Mouse (Mus musculus) stomach, embryonic 16.5 days (tissue): ENCODE measurements around the gene Ms4a4b. TPM values are rescaled to one million over a fixed set of nuclear protein-coding genes. Genes with fewer than 3 reads are reported as not detected.
"Not testable (repeated sequence)": the region's sequence is repeated elsewhere in the genome, so short reads cannot be mapped to it uniquely, and the experiment has no call there.

Source experiments
- ATAC-seq: fragments of 200-750 bp; cut with Nextera tagmentation; 2 replicates; pipeline ENCODE4 v1.8.0; 2017; ENCODE audit warnings: moderate number of reproducible peaks, moderate TSS enrichment; ENCODE audit not compliant: insufficient read depth, low FRiP score
- H3K27ac ChIP-seq: fragments of 300-500 bp; sonication (generic); 2 replicates; pipeline ENCODE4 v1.5.1; 2014; ENCODE audit warnings: low read length
- H3K27me3 ChIP-seq: fragments of 300-500 bp; sonication (generic); 2 replicates; pipeline ENCODE4 v1.6.1; 2014; ENCODE audit warnings: low read length, control low read depth, mixed read lengths; ENCODE audit not compliant: control insufficient read depth, insufficient read depth
- H3K36me3 ChIP-seq: fragments of 300-500 bp; sonication (generic); 2 replicates; pipeline ENCODE4 v1.6.1; 2014; ENCODE audit warnings: low read length; ENCODE audit not compliant: control insufficient read depth, insufficient read depth
- H3K4me1 ChIP-seq: fragments of 300-500 bp; sonication (generic); 2 replicates; pipeline ENCODE4 v1.6.1; 2014; ENCODE audit warnings: low read length, control low read depth, mixed read lengths; ENCODE audit not compliant: control insufficient read depth, insufficient read depth
- H3K4me2 ChIP-seq: fragments of 300-500 bp; sonication (generic); 2 replicates; pipeline ENCODE4 v1.6.1; 2014; ENCODE audit warnings: low read depth, low read length, mixed read lengths
- H3K4me3 ChIP-seq: fragments of 300-500 bp; sonication (generic); replicated peaks from 2 replicates; pipeline ENCODE4 v1.5.1; 2014; ENCODE audit warnings: mild to moderate bottlenecking, low read length
- H3K9ac ChIP-seq: fragments of 300-500 bp; sonication (generic); 2 replicates; pipeline ENCODE4 v1.6.1; 2014; ENCODE audit warnings: low read length
- H3K9me3 ChIP-seq: fragments of 300-500 bp; sonication (generic); replicated peaks from 2 replicates; pipeline ENCODE4 v1.6.1; 2016; ENCODE audit warnings: low read length, control low read depth; ENCODE audit not compliant: control insufficient read depth
- WGBS: fragments of 180-500 bp; shearing (Covaris S2); extraction: QIAGEN DNeasy Blood & Tissue Kit; methylation state at CpG from one replicate; pipeline ENCODE4 v1.1.7; 2014; 5-methylcytosine and 5-hydroxymethylcytosine counted together
- polyA plus RNA-seq: library from polyadenylated mRNA; unstranded; fragments of >200 nt; fragmentation: Nextera tagmentation; extraction: Ambion mirVana; gene quantifications from 2 replicates; pipeline ENCODE4 v1.2.1, GENCODE M21; 2015

Gene Ms4a4b
- polyA plus RNA-seq, 1 experiment from 2014 or later = 1.1 TPM

DNA sequence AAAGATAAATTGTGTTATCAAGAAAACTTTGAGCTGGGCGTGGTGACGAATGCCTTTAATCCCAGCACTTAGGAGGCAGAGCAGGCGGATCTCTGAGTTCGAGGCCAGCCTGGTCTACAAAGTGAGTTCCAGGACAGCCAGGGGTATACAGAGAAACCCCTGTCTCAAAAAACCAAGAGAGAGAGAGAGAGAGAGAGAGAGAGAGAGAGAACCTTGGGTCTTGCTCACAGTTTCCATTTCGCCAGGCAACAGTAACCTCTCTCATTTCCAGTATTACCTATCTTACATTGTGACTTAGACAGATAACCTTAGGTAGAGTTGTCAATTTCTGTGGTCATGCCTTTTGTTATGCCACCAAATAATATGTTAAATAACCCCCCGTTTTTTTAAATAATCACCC is 53.0 kb downstream of the Ms4a4b start:
- WGBS = 75% methylated on average over 6 of the region's 6 CpGs
- H3K4me3 ChIP-seq = no peak overlapping the region
- H3K9me3 ChIP-seq = no peaks in the 10 kb centered on the region
- ATAC-seq = no peak
- no peaks in the 10 kb centered on the region for H3K36me3 ChIP-seq
- no peaks in the 10 kb centered on the region for H3K4me1 ChIP-seq
- H3K27ac ChIP-seq = no peak overlapping the region
- H3K4me2 ChIP-seq = no peak overlapping the region
- H3K27me3 ChIP-seq = no peaks in the 10 kb centered on the region
- H3K9ac ChIP-seq = no peak overlapping the region

- H3K36me3 ChIP-seq, H3K9ac ChIP-seq, H3K4me1 ChIP-seq, H3K27ac ChIP-seq, ATAC-seq, H3K9me3 ChIP-seq, H3K4me3 ChIP-seq, H3K4me2 ChIP-seq, H3K27me3 ChIP-seq: not testable (repeated sequence)
- WGBS = 85% methylated on average over 1 of the region's 1 CpGs
Measured at GRCm38 (mm10) chr19:11497300-11497699, 53.9 kb downstream of the Ms4a4b start.

- ATAC-seq = no peak
- 82% methylated on average over 1 of the region's 1 CpGs for WGBS
- H3K36me3 ChIP-seq = no peaks in the 10 kb centered on the region
- H3K4me2 ChIP-seq = no peak overlapping the region
- H3K27me3 ChIP-seq = no peaks in the 10 kb centered on the region
- no peaks in the 10 kb centered on the region for H3K4me1 ChIP-seq
- H3K9ac ChIP-seq = no peak overlapping the region
- no peak overlapping the region for H3K27ac ChIP-seq
- H3K9me3 ChIP-seq = no peaks in the 10 kb centered on the region
- H3K4me3 ChIP-seq = no peak overlapping the region
Measured at GRCm38 (mm10) chr19:11500796-11501195, 57.4 kb downstream of the Ms4a4b start.

DNA sequence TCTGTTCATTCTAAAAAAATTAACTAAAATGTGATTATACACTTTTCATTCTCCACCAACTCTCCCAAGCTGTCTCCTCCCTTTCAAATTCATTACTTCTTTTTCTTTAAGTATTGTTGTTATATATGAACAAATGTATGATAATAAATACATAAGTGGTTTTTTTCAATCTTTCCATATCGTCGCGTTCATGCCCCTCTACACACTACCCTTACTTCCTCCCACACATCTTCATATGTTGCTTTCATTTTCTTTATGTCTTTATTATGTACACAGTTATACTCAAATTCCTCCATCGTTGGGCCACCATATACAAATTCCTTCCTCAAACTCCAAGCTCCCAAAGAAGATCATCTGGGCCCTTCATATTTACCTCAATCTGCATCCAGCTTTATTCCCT is 58.0 kb downstream of the Ms4a4b start:
- no peak for ATAC-seq
- 84% methylated on average over 4 of the region's 4 CpGs for WGBS

DNA sequence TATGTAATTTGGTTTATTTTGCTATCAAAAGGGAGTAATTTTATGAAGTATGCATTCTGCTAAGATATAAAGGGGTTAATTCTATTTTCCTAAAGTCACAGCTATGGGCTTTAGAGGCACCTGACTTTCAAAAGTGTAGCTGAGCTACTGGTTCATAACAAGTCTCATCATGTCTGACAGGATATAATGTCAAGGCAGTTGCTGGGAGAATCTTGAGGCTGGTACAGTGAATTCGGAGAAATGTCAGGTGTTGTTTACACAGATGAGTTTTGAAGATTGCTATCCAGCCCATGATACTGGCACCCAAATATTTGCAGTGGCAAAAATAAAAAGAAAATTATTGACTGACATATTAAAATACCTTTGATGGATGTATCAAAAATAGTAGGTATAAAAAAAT is 61.5 kb downstream of the Ms4a4b start:
- H3K4me2 ChIP-seq = no peak overlapping the region
- no peaks in the 10 kb centered on the region for H3K9me3 ChIP-seq
- no peak overlapping the region for H3K27ac ChIP-seq
- H3K36me3 ChIP-seq = no peaks in the 10 kb centered on the region
- no peaks in the 10 kb centered on the region for H3K27me3 ChIP-seq
- no peak overlapping the region for H3K4me3 ChIP-seq
- no peak for ATAC-seq
- H3K4me1 ChIP-seq = no peaks in the 10 kb centered on the region
- no peak overlapping the region for H3K9ac ChIP-seq
- 63% methylated on average over 1 of the region's 1 CpGs for WGBS

More for the DNA sequence above, 58.0 kb downstream of the Ms4a4b start:
- Histone ChIP-seq H3K27me3 (no peaks in the 10 kb centered on the region), H3K36me3 (no peaks in the 10 kb centered on the region), H3K27ac (no peak overlapping the region), H3K4me1 (no peaks in the 10 kb centered on the region), H3K4me3 (no peak overlapping the region), H3K9ac (no peak overlapping the region), H3K4me2 (no peak overlapping the region), H3K9me3 (no peaks in the 10 kb centered on the region)

DNA sequence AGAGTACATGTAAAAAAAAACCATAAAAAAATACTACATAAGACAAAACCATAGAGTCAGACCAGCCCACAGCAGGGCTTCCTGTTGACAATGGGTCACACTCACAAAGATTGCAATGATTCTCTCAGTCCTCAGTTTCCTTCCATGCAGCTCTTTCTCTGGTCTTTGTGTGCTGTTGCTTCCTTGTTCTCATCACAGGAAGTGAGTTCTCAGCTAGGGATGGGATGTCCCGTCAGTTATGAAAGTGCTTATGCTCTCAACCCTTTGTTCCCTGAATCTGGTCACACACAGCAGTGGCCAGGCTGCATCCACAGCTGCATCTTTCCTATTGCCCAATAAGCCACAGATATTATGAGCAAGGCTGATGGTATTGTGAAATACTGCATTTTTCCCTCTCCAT is 70.1 kb downstream of the Ms4a4b start:
- Histone ChIP-seq H3K4me1 (no peaks in the 10 kb centered on the region), H3K4me2 (no peak overlapping the region), H3K27ac (no peak overlapping the region), H3K36me3 (no peaks in the 10 kb centered on the region), H3K9me3 (no peaks in the 10 kb centered on the region), H3K9ac (no peak overlapping the region), H3K4me3 (no peak overlapping the region), H3K27me3 (no peaks in the 10 kb centered on the region)
- WGBS = 61% methylated on average over 1 of the region's 1 CpGs
- ATAC-seq = no peak

- Histone ChIP-seq H3K36me3 (no peaks in the 10 kb centered on the region), H3K27me3 (no peaks in the 10 kb centered on the region), H3K9ac (no peak within 1 kb of the TSS), H3K4me3 (no peak within 1 kb of the TSS), H3K4me2 (no peak within 1 kb of the TSS), H3K4me1 (no peaks in the 10 kb centered on the region), H3K27ac (peak within 1 kb of the TSS; percentile 10; the same call in 1 of the 2 replicates), H3K9me3 (no peaks in the 10 kb centered on the region)
- no peak for ATAC-seq
Measured at GRCm38 (mm10) chr19:11516246-11516645, 72.9 kb downstream of the Ms4a4b start, which contains the start of gene Ms4a6b. Gene Ms4a6b (plus strand): TSS chr19:11516512.

Other genes starting within 250 kb of the Ms4a4b start
- not detected in 2 replicates for gene Ms4a13, start 246.8 kb upstream of the Ms4a4b start, polyA plus RNA-seq
- 0.17 and 0.20 TPM in 2 replicates for gene Ms4a12, start 211.1 kb upstream of the Ms4a4b start, polyA plus RNA-seq
- 0.11 TPM in 1 of 2 replicates, not detected in the other for gene Ms4a1, start 177.3 kb upstream of the Ms4a4b start, polyA plus RNA-seq
- not detected in 2 replicates for gene Ms4a5, start 159.7 kb upstream of the Ms4a4b start, polyA plus RNA-seq
- 0.08 TPM in 1 of 2 replicates, not detected in the other for gene Ms4a14, start 129.1 kb upstream of the Ms4a4b start, polyA plus RNA-seq
- 3.8 and 6.7 TPM in 2 replicates for gene Ms4a7, start 107.4 kb upstream of the Ms4a4b start, polyA plus RNA-seq
- gene Ms4a4a, start 68.0 kb upstream of the Ms4a4b start, polyA plus RNA-seq = 10.5 and 10.7 TPM in 2 replicates
- gene Ms4a4c, start 38.8 kb upstream of the Ms4a4b start, polyA plus RNA-seq = 2.4 and 2.8 TPM in 2 replicates
- gene Ms4a6c, start 25.8 kb downstream of the Ms4a4b start, polyA plus RNA-seq = 9.3 and 12.4 TPM in 2 replicates
- gene Gm8369, start 42.4 kb downstream of the Ms4a4b start, polyA plus RNA-seq = 0.17 and 0.29 TPM in 2 replicates
- gene Ms4a6b, start 73.0 kb downstream of the Ms4a4b start, polyA plus RNA-seq = 7.4 and 8.4 TPM in 2 replicates
- 4.8 and 5.1 TPM in 2 replicates for gene Ms4a4d, start 93.2 kb downstream of the Ms4a4b start, polyA plus RNA-seq
- gene Ms4a6d, start 161.3 kb downstream of the Ms4a4b start, polyA plus RNA-seq = 5.3 and 6.6 TPM in 2 replicates
- 0.34 and 1.1 TPM in 2 replicates for gene Ms4a2, start 180.2 kb downstream of the Ms4a4b start, polyA plus RNA-seq
- gene Ms4a3, start 197.3 kb downstream of the Ms4a4b start, polyA plus RNA-seq = 1.4 and 1.6 TPM in 2 replicates
- gene Oosp2, start 217.0 kb downstream of the Ms4a4b start, polyA plus RNA-seq = not detected in 2 replicates
- gene Oosp1, start 247.6 kb downstream of the Ms4a4b start, polyA plus RNA-seq = not detected in 2 replicates